Mouse (Mus musculus) liver, embryonic 14.5 days (tissue): ENCODE results near the gene Ggact. TPM values are rescaled to one million over a fixed set of nuclear protein-coding genes. Genes with fewer than 3 reads are reported as not detected.

Experiments
- ATAC-seq: fragments of 200-750 bp; cut with Nextera tagmentation; 2 replicates; pipeline ENCODE4 v1.8.0; 2017; ENCODE audit warnings: moderate number of reproducible peaks, mild to moderate bottlenecking, moderate library complexity; ENCODE audit not compliant: insufficient read depth
- DNase-seq, 3 experiments: peaks; one replicate each; pipeline ENCODE4 v3.0.0-alpha.2; 2012 to 2013; ENCODE audit warnings: low read depth in 3 of 3, low spot score in 3 of 3
- H3K27ac ChIP-seq: fragments of 300-500 bp; sonication (generic); 2 replicates; pipeline ENCODE4 v1.5.1; 2014; ENCODE audit warnings: moderate library complexity, mild to moderate bottlenecking, control low read depth, inconsistent platforms
- H3K27me3 ChIP-seq: fragments of 300-500 bp; sonication (generic); 2 replicates; pipeline ENCODE4 v1.6.1; 2014; ENCODE audit warnings: mild to moderate bottlenecking, low read length, moderate library complexity; ENCODE audit not compliant: control insufficient read depth, insufficient read depth
- H3K36me3 ChIP-seq: fragments of 300-500 bp; sonication (generic); replicated peaks from 2 replicates; pipeline ENCODE4 v1.6.1; 2014; ENCODE audit warnings: low read depth; ENCODE audit not compliant: control insufficient read depth, insufficient read depth
- H3K4me1 ChIP-seq, 2 experiments: fragments of 200-500 bp in 1 of 2; fragments of 300-500 bp in 1 of 2; sonication (generic) in 1 of 2; replicated peaks; 2 replicates each; pipeline ENCODE4 v1.6.1; 2012 to 2014; ENCODE audit warnings: antibody characterized with exemption in 1 of 2, inconsistent platforms in 1 of 2, low read length in 1 of 2; ENCODE audit not compliant: control insufficient read depth in 2 of 2, insufficient read depth in 2 of 2
- H3K4me2 ChIP-seq: fragments of 300-500 bp; sonication (generic); 2 replicates; pipeline ENCODE4 v1.6.1; 2014; ENCODE audit warnings: low read depth, mild to moderate bottlenecking, control low read depth, moderate library complexity
- H3K4me3 ChIP-seq, 2 experiments: fragments of 200-500 bp in 1 of 2; fragments of 300-500 bp in 1 of 2; sonication (generic) in 1 of 2; 2 replicates each; pipeline ENCODE4 v1.5.1; 2012 to 2014; ENCODE audit warnings: low read depth in 2 of 2, low read length in 2 of 2, mild to moderate bottlenecking in 2 of 2, control low read depth in 1 of 2, inconsistent platforms in 1 of 2, moderate library complexity in 1 of 2; ENCODE audit not compliant: insufficient read depth in 1 of 2
- H3K9ac ChIP-seq: fragments of 300-500 bp; sonication (generic); replicated peaks from 2 replicates; pipeline ENCODE4 v1.6.1; 2014; ENCODE audit warnings: mild to moderate bottlenecking, control low read depth, moderate library complexity
- H3K9me3 ChIP-seq: fragments of 300-500 bp; sonication (generic); 2 replicates; pipeline ENCODE4 v1.6.1; 2016; ENCODE audit warnings: low read length, mixed read lengths; ENCODE audit not compliant: control insufficient read depth
- CTCF ChIP-seq: IDR thresholded peaks from 2 replicates; pipeline ENCODE4 v1.5.1; 2016; ENCODE audit warnings: antibody characterized with exemption, low read depth, control low read depth
- EP300 ChIP-seq: IDR thresholded peaks from 2 replicates; pipeline ENCODE4 v1.6.1; 2016; ENCODE audit warnings: antibody characterized with exemption, low read depth
- WGBS: fragments of 180-500 bp; shearing (Covaris S2); extraction: QIAGEN DNeasy Blood & Tissue Kit; methylation state at CpG from one replicate; pipeline ENCODE4 v1.1.7; 2014; ENCODE audit not compliant: insufficient replicate concordance; 5-methylcytosine and 5-hydroxymethylcytosine counted together
- polyA plus RNA-seq, 2 experiments: library from polyadenylated mRNA; depleted of rRNA in 1 of 2; stranded (reverse) in 1 of 2; unstranded in 1 of 2; fragments of >200 nt; fragmentation: Nextera tagmentation in 1 of 2; extraction: Ambion mirVana in 1 of 2; gene quantifications; 2 replicates each; pipeline versions ENCODE4 v1.2.1 to v1.2.3; 2012 to 2014

The Ggact gene
- polyA plus RNA-seq, 2 experiments = 13.1 to 14.7 TPM

DNA sequence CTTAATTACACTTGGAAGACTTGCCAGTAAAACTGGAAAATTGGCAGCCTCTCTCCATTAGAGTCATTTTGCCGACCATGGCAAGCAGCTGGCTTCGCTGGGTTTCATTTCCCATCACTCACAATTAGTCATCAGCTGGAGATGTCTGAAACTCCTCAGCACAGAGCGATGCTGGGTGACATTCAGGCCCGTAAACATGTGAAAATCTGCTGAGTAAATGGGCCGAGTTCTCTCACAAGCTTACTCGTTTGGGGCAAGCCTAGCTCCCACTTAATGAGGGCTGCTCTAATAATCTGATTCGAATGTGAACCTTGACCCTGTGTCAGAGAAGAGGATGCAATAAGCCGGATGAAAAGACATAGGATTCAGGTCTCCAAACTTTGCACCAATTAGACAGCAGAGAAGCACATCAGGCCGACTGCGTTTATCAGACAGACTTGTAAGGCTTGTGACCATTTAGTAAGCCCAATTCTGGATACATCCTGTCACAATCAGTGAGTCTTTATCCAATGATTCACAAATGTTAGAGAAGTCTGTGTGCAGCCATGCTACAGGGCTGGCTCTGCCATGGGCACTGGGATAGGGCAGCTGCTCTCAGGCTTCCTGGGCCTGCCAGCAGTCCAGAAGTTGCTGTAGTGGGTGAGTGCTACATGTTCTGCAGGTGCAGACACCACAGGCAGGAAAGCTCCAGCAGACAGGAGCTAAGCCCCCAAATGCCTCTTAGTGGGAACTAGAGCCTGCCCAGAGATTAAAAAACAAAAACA lies 29.6 kb downstream of the Ggact start:
- no peaks in the 10 kb centered on the region for H3K9me3 ChIP-seq
- TF ChIP-seq CTCF = no peak
- TF ChIP-seq EP300 = no peak

GRCm38 (mm10) chr14:122883410-122883806 lies 30.1 kb downstream of the Ggact start:
- H3K27me3 ChIP-seq = no peaks in the 10 kb centered on the region
- no peak overlapping the region for H3K27ac ChIP-seq
- H3K4me1 ChIP-seq = no peaks in the 10 kb centered on the region
- no peaks in the 10 kb centered on the region for H3K36me3 ChIP-seq
- no peak overlapping the region for H3K4me2 ChIP-seq
- DNase-seq (no peak), ATAC-seq (no peak)
- no peaks in the 10 kb centered on the region for H3K9me3 ChIP-seq
- no peak for TF ChIP-seq EP300
- TF ChIP-seq CTCF = no peak
- 68% methylated on average over 4 of the region's 4 CpGs for WGBS
- H3K4me3 ChIP-seq = no peak overlapping the region
- no peak overlapping the region for H3K9ac ChIP-seq

More for the DNA sequence above, 29.6 kb downstream of the Ggact start:
- H3K36me3 ChIP-seq = no peaks in the 10 kb centered on the region
- no peak overlapping the region for H3K4me3 ChIP-seq
- WGBS = 65% methylated on average over 10 of the region's 10 CpGs
- no peak overlapping the region for H3K27ac ChIP-seq
- no peak overlapping the region for H3K9ac ChIP-seq
- no peaks in the 10 kb centered on the region for H3K27me3 ChIP-seq
- H3K4me1 ChIP-seq = no peaks in the 10 kb centered on the region
- ATAC-seq = no peak
- DNase-seq = no peak
- no peak overlapping the region for H3K4me2 ChIP-seq

GRCm38 (mm10) chr14:122882795-122883409 lies 30.7 kb downstream of the Ggact start:
- Histone ChIP-seq H3K27ac (no peak overlapping the region), H3K4me1 (no peaks in the 10 kb centered on the region), H3K4me2 (no peak overlapping the region), H3K9ac (no peak overlapping the region), H3K4me3 (no peak overlapping the region), H3K27me3 (no peaks in the 10 kb centered on the region), H3K9me3 (no peaks in the 10 kb centered on the region), H3K36me3 (no peaks in the 10 kb centered on the region)
- no peak for TF ChIP-seq EP300
- no peak for TF ChIP-seq CTCF
- ATAC-seq = no peak
- WGBS = 65% methylated on average over 7 of the region's 7 CpGs
- no peak for DNase-seq

- Histone ChIP-seq H3K4me3 (no peak overlapping the region), H3K4me2 (no peak overlapping the region), H3K27me3 (no peaks in the 10 kb centered on the region), H3K4me1 (no peaks in the 10 kb centered on the region), H3K27ac (no peak overlapping the region), H3K36me3 (no peaks in the 10 kb centered on the region), H3K9me3 (no peaks in the 10 kb centered on the region), H3K9ac (no peak overlapping the region)
- no peak for ATAC-seq
- WGBS = 80% methylated on average over 9 of the region's 9 CpGs
- DNase-seq = no peak
- TF ChIP-seq CTCF (no peak), EP300 (no peak)
Observed at GRCm38 (mm10) chr14:122882201-122882639, 31.3 kb downstream of the Ggact start.

GRCm38 (mm10) chr14:122881699-122882098 lies 31.9 kb downstream of the Ggact start:
- H3K27ac ChIP-seq = no peak overlapping the region
- H3K9me3 ChIP-seq = no peaks in the 10 kb centered on the region
- WGBS = 61% methylated on average over 2 of the region's 2 CpGs
- H3K4me2 ChIP-seq = no peak overlapping the region
- no peaks in the 10 kb centered on the region for H3K36me3 ChIP-seq
- H3K9ac ChIP-seq = no peak overlapping the region
- ATAC-seq (no peak), DNase-seq (no peak)
- H3K27me3 ChIP-seq = no peaks in the 10 kb centered on the region
- H3K4me1 ChIP-seq = no peaks in the 10 kb centered on the region
- no peak overlapping the region for H3K4me3 ChIP-seq
- no peak for TF ChIP-seq EP300
- TF ChIP-seq CTCF = no peak
